Comparison of ENCODE assay signal across 31 mouse cellular contexts in genomic region chr11:32231125-32231524, GRCm38 (mm10). TPM values are rescaled to one million over a fixed set of nuclear protein-coding genes. Genes with fewer than 3 reads are reported as not detected.
DNase-seq lines count a peak whose midpoint lies in the region; ATAC-seq lines count a peak whose summit lies in the region.
"Had no signal": no experiment of that assay in that cellular context is flagged by ENCODE, and none has a peak within 500 bp of the region (broad histone marks: within the 10 kb centered on the region; RNA-seq: fewer than 3 reads in every experiment).

No protein-coding gene starts in this region.

- DNase-seq in layer of hippocampus, adult 11-12 months (ENCODE audit: low spot score): peak; percentile 49
- no peak for DNase-seq in layer of hippocampus, postnatal 14 days (ENCODE audit: low spot score in 2 of 2)
- no peak for DNase-seq in liver, embryonic 11.5 days (ENCODE audit: low spot score)
- DNase-seq in retina, postnatal 1 day: no peak
- DNase-seq: adrenal gland, adult 2 months; adrenal gland, postnatal 36 days; B cell, adult 2 months; gastrocnemius, adult 2 months; heart, postnatal 10 days; kidney, adult 9 months; kidney, postnatal 10 days; layer of hippocampus, postnatal 36 days; right cerebral cortex, adult 18-20 months; thymus, postnatal 4 days had no signal

- H3K4me1 ChIP-seq in liver, embryonic 15.5 days (replicated peaks): peaks cover 31% of the 10 kb centered on the region
- peaks cover 8% of the 10 kb centered on the region for H3K4me1 ChIP-seq in liver, embryonic 11.5 days (replicated peaks; ENCODE audit: control insufficient read depth, insufficient read depth, low read length)

- no peak for ATAC-seq in liver, embryonic 15.5 days (ENCODE audit: insufficient read depth)
- ATAC-seq in liver, embryonic 11.5 days (replicated peaks; ENCODE audit: low FRiP score): no peak
- ATAC-seq in granulocyte monocyte progenitor cell, adult 5-6 weeks (replicated peaks; ENCODE audit: poor library complexity, severe bottlenecking): peak; percentile 45
- ATAC-seq: activated CD4-positive, CD25-positive, alpha-beta regulatory T cell, adult 4 months; forebrain, embryonic 14.5 days; intestine, postnatal 0 days; midbrain, embryonic 16.5 days had no signal

- no peaks in the 10 kb centered on the region for H3K9me3 ChIP-seq in liver, embryonic 15.5 days (replicated peaks)
- H3K9me3 ChIP-seq in liver, embryonic 11.5 days (ENCODE audit: control insufficient read depth, low read length): no peaks in the 10 kb centered on the region
- H3K9me3 ChIP-seq: heart, embryonic 13.5 days; lung, embryonic 15.5 days had no signal

- H3K27ac ChIP-seq in liver, embryonic 15.5 days (replicated peaks): 0 out of 2 replicates have a peak overlapping the region, but pooled peaks have one; percentile 19
- no peak overlapping the region for H3K27ac ChIP-seq in liver, embryonic 11.5 days (ENCODE audit: low read depth, low read length)
- H3K27ac ChIP-seq: gastrocnemius, adult 2 months; heart, embryonic 13.5 days; hindbrain, embryonic 14.5 days; lung, embryonic 15.5 days had no signal

- no peak overlapping the region for H3K4me2 ChIP-seq in liver, embryonic 15.5 days
- H3K4me2 ChIP-seq in liver, embryonic 11.5 days: no peak overlapping the region
- H3K4me2 ChIP-seq: heart, embryonic 13.5 days; hindbrain, embryonic 14.5 days; lung, embryonic 15.5 days; midbrain, embryonic 11.5 days had no signal

- WGBS in liver, embryonic 15.5 days (ENCODE audit: insufficient replicate concordance): 74% methylated on average over 2 of the region's 2 CpGs
- 79% methylated on average over 2 of the region's 2 CpGs for WGBS in liver, embryonic 11.5 days

- H3K4me3 ChIP-seq in liver, embryonic 15.5 days (replicated peaks): no peak overlapping the region
- no peak overlapping the region for H3K4me3 ChIP-seq in liver, embryonic 11.5 days (ENCODE audit: low read depth, low read length)
- H3K4me3 ChIP-seq: gastrocnemius, adult 2 months; heart, embryonic 13.5 days; lung, embryonic 15.5 days had no signal

- no peaks in the 10 kb centered on the region for H3K27me3 ChIP-seq in liver, embryonic 15.5 days
- H3K27me3 ChIP-seq in liver, embryonic 11.5 days (replicated peaks; ENCODE audit: control insufficient read depth, insufficient read depth, low read length): no peaks in the 10 kb centered on the region
- H3K27me3 ChIP-seq: heart, embryonic 13.5 days; lung, embryonic 15.5 days had no signal

- no peak overlapping the region for H3K9ac ChIP-seq in liver, embryonic 15.5 days
- no peak overlapping the region for H3K9ac ChIP-seq in liver, embryonic 11.5 days (ENCODE audit: low read depth, low read length)
- H3K9ac ChIP-seq: heart, embryonic 13.5 days; hindbrain, embryonic 14.5 days; lung, embryonic 15.5 days had no signal

- H3K36me3 ChIP-seq in liver, embryonic 15.5 days (replicated peaks): peaks cover 75% of the 10 kb centered on the region
- peaks cover 42% of the 10 kb centered on the region for H3K36me3 ChIP-seq in liver, embryonic 11.5 days (ENCODE audit: control insufficient read depth, insufficient read depth, low read length)

RNA-seq across cellular contexts. Expression of gene Mpg, which starts 4.8 kb away (rescaled TPM):
- total RNA-seq in layer of hippocampus, postnatal 14 days (2021): 10 to 100 TPM; 19.7 to 21.4 TPM
- 18.3 and 19.6 TPM in 2 replicates for polyA plus RNA-seq in liver, embryonic 15.5 days (2015; fragmentation: Nextera tagmentation; extraction: Ambion mirVana)
- 29.6 and 30.8 TPM in 2 replicates for polyA plus RNA-seq in liver, embryonic 11.5 days (2014; fragmentation: Nextera tagmentation; extraction: Ambion mirVana)
- 11.6 and 12.9 TPM in 2 replicates for total RNA-seq in granulocyte monocyte progenitor cell, adult 5-6 weeks (2014; fragmentation: Nextera tagmentation)
- 4.4 and 5.7 TPM in 2 replicates for total RNA-seq in granulocyte monocyte progenitor cell, adult 5-6 weeks (2017)

RNA-seq across cellular contexts. Expression of gene Rhbdf1, which starts 9.0 kb away (rescaled TPM):
- 10 to 100 TPM; 23.6 to 29.5 TPM for total RNA-seq in layer of hippocampus, postnatal 14 days (2021)
- polyA plus RNA-seq in liver, embryonic 15.5 days (2015; fragmentation: Nextera tagmentation; extraction: Ambion mirVana): 5.1 and 8.0 TPM in 2 replicates
- 16.9 and 19.1 TPM in 2 replicates for polyA plus RNA-seq in liver, embryonic 11.5 days (2014; fragmentation: Nextera tagmentation; extraction: Ambion mirVana)
- 0.26 TPM in 1 of 2 replicates, not detected in the other for total RNA-seq in granulocyte monocyte progenitor cell, adult 5-6 weeks (2014; fragmentation: Nextera tagmentation)
- total RNA-seq in granulocyte monocyte progenitor cell, adult 5-6 weeks (2017): 1.0 TPM in 1 of 2 replicates, not detected in the other
- total RNA-seq: megakaryocyte, adult 5-6 weeks had no signal

RNA-seq across cellular contexts. Expression of gene Snrnp25, which starts 25.9 kb away (rescaled TPM):
- 10 to 100 TPM; 28.3 to 29.3 TPM for total RNA-seq in layer of hippocampus, postnatal 14 days (2021)
- 68.7 and 70.1 TPM in 2 replicates for polyA plus RNA-seq in liver, embryonic 15.5 days (2015; fragmentation: Nextera tagmentation; extraction: Ambion mirVana)
- polyA plus RNA-seq in liver, embryonic 11.5 days (2014; fragmentation: Nextera tagmentation; extraction: Ambion mirVana): 96.7 and 114 TPM in 2 replicates
- total RNA-seq in granulocyte monocyte progenitor cell, adult 5-6 weeks (2014; fragmentation: Nextera tagmentation): 50.3 and 58.3 TPM in 2 replicates
- 75.1 and 78.0 TPM in 2 replicates for total RNA-seq in granulocyte monocyte progenitor cell, adult 5-6 weeks (2017)

RNA-seq across cellular contexts. Expression of gene Il9r, which starts 31.0 kb away (rescaled TPM):
- not detected for total RNA-seq in layer of hippocampus, postnatal 14 days (2021)
- 0.02 and 0.13 TPM in 2 replicates for polyA plus RNA-seq in liver, embryonic 15.5 days (2015; fragmentation: Nextera tagmentation; extraction: Ambion mirVana)
- polyA plus RNA-seq in liver, embryonic 11.5 days (2014; fragmentation: Nextera tagmentation; extraction: Ambion mirVana): 0.53 and 0.62 TPM in 2 replicates
- not detected in 2 replicates for total RNA-seq in granulocyte monocyte progenitor cell, adult 5-6 weeks (2014; fragmentation: Nextera tagmentation)
- total RNA-seq in granulocyte monocyte progenitor cell, adult 5-6 weeks (2017): not detected in 2 replicates
- total RNA-seq: gastrocnemius, adult 2 months; layer of hippocampus, adult 18-20 months; layer of hippocampus, postnatal 36 days; left cerebral cortex, postnatal 14 days; liver, adult 2 months; megakaryocyte, adult 5-6 weeks had no signal
- polyA plus RNA-seq: adrenal gland, adult 2 months; embryonic facial prominence, embryonic 11.5 days; forebrain, embryonic 14.5 days; frontal cortex, adult 2 months; hindbrain, embryonic 14.5 days; intestine, postnatal 0 days; limb, embryonic 11.5 days; midbrain, embryonic 11.5 days; midbrain, embryonic 16.5 days had no signal

RNA-seq across cellular contexts. Expression of gene Nprl3, which starts 36.4 kb away (rescaled TPM):
- total RNA-seq in layer of hippocampus, postnatal 14 days (2021): 10 to 100 TPM; 57.1 to 63.2 TPM
- polyA plus RNA-seq in liver, embryonic 15.5 days (2015; fragmentation: Nextera tagmentation; extraction: Ambion mirVana): 28.1 and 31.9 TPM in 2 replicates
- 31.0 and 38.1 TPM in 2 replicates for polyA plus RNA-seq in liver, embryonic 11.5 days (2014; fragmentation: Nextera tagmentation; extraction: Ambion mirVana)
- 25.3 and 28.6 TPM in 2 replicates for total RNA-seq in granulocyte monocyte progenitor cell, adult 5-6 weeks (2014; fragmentation: Nextera tagmentation)
- 17.7 and 18.6 TPM in 2 replicates for total RNA-seq in granulocyte monocyte progenitor cell, adult 5-6 weeks (2017)

Comparison
In these comparisons a context has a peak if more than half of its experiments do, and no peak if none do; other contexts are left out.
1. RNA of gene Rhbdf1, which starts 9.0 kb away (total RNA-seq): 23.6 to 29.5 TPM in layer of hippocampus, postnatal 14 days; 0.26 to 1.0 TPM in granulocyte monocyte progenitor cell, adult 5-6 weeks; every median in the first group is over 10 times any median in the second.